Comparison of ENCODE assay signal across 8 mouse cellular contexts in genomic region chr2:29889066-29889944, GRCm38 (mm10). TPM values are rescaled to one million over a fixed set of nuclear protein-coding genes. Genes with fewer than 3 reads are reported as not detected.
DNase-seq lines count a peak whose midpoint lies in the region; ATAC-seq and TF ChIP-seq lines count a peak whose summit lies in the region.

Odf2 (plus strand) TSS chr2:29889221.

- TF ChIP-seq POLR2A in olfactory bulb, adult 2 months (IDR thresholded peaks at IDR 0.05; ENCODE audit: insufficient read depth, low read depth, low read length), result peak; percentile 1; the same call in 1 of the 2 replicates
- TF ChIP-seq POLR2A in thymus, adult 2 months (IDR thresholded peaks at IDR 0.05; ENCODE audit: control insufficient read depth, extremely low read depth, insufficient read depth, low read length, poor library complexity), result no peak; the same call in 1 of the 2 replicates

- peaks cover 35% of the 10 kb centered on the region for H3K4me1 ChIP-seq in G1E (ENCODE audit: insufficient read depth, low read depth, low read length)
- H3K4me1 ChIP-seq in forebrain, embryonic 16.5 days (replicated peaks; ENCODE audit: control insufficient read depth, insufficient read depth, low read length), result peaks cover 16% of the 10 kb centered on the region
- H3K4me1 ChIP-seq in lung, embryonic 14.5 days (ENCODE audit: insufficient read depth), result peaks cover 7% of the 10 kb centered on the region; the same call in 1 of the 2 replicates
- H3K4me1 ChIP-seq in olfactory bulb, adult 2 months (ENCODE audit: control insufficient read depth, insufficient read depth, low read length), result peaks cover 20% of the 10 kb centered on the region
- peaks cover 15% of the 10 kb centered on the region for H3K4me1 ChIP-seq in thymus, adult 2 months (replicated peaks; ENCODE audit: control insufficient read depth, insufficient read depth, low read length)

- peaks cover 36% of the 10 kb centered on the region for H3K36me3 ChIP-seq in G1E (replicated peaks)
- H3K36me3 ChIP-seq in forebrain, embryonic 16.5 days (ENCODE audit: control insufficient read depth, insufficient read depth), result peaks cover 12% of the 10 kb centered on the region
- peaks cover 29% of the 10 kb centered on the region for H3K36me3 ChIP-seq in lung, embryonic 14.5 days (ENCODE audit: insufficient read depth)
- peaks cover 12% of the 10 kb centered on the region for H3K36me3 ChIP-seq in thymus, adult 2 months (ENCODE audit: control insufficient read depth, insufficient read depth, low read length)

- peak; percentile 100 for DNase-seq in G1E (ENCODE audit: low spot score)
- peak; percentile 100 for DNase-seq in cerebellum, adult 18-20 months
- peak; percentile 100 for DNase-seq in heart, postnatal 36 days
- DNase-seq in layer of hippocampus, adult 2 months (ENCODE audit: low spot score in 2 of 2), result peak; percentile 100
- peak; percentile 100 for DNase-seq in lung, embryonic 14.5 days
- DNase-seq in thymus, adult 2 months, result peak; percentile 100

- WGBS in forebrain, embryonic 16.5 days, result under 1% methylated on average over 67 of the region's 70 CpGs
- under 1% methylated on average over 70 of the region's 70 CpGs for WGBS in lung, embryonic 14.5 days
- WGBS in olfactory bulb, adult 2 months, result under 1% methylated on average over 70 of the region's 70 CpGs
- under 1% methylated on average over 70 of the region's 70 CpGs for WGBS in thymus, adult 2 months

- H3K9ac ChIP-seq in forebrain, embryonic 16.5 days (replicated peaks; ENCODE audit: low read depth, low read length), result peak within 1 kb of the TSS; percentile 89
- H3K9ac ChIP-seq in lung, embryonic 14.5 days, result peak within 1 kb of the TSS; percentile 94

- H3K27ac ChIP-seq in forebrain, embryonic 16.5 days (ENCODE audit: low read length), result peak within 1 kb of the TSS; percentile 82
- H3K27ac ChIP-seq in layer of hippocampus, adult 2 months, result peak within 1 kb of the TSS; percentile 92
- H3K27ac ChIP-seq in lung, embryonic 14.5 days (ENCODE audit: low read depth), result peak within 1 kb of the TSS; percentile 91
- H3K27ac ChIP-seq in olfactory bulb, adult 2 months (ENCODE audit: insufficient read depth, low read depth, low read length), result peak within 1 kb of the TSS; percentile 79
- H3K27ac ChIP-seq in thymus, adult 2 months (ENCODE audit: control insufficient read depth, insufficient read depth, low read length), result no peak within 1 kb of the TSS

- H3K4me3 ChIP-seq in G1E (ENCODE audit: low read depth, low read length), result peak within 1 kb of the TSS; percentile 98
- H3K4me3 ChIP-seq in forebrain, embryonic 16.5 days (replicated peaks; ENCODE audit: low read length), result peak within 1 kb of the TSS; percentile 100
- H3K4me3 ChIP-seq in layer of hippocampus, adult 2 months, result peak within 1 kb of the TSS; percentile 82
- H3K4me3 ChIP-seq in lung, embryonic 14.5 days (ENCODE audit: low read depth, low read length), result peak within 1 kb of the TSS; percentile 100
- peak within 1 kb of the TSS; percentile 76 for H3K4me3 ChIP-seq in olfactory bulb, adult 2 months (ENCODE audit: insufficient read depth, low read depth, low read length)
- H3K4me3 ChIP-seq in thymus, adult 2 months (ENCODE audit: control insufficient read depth, insufficient read depth, low read length), result peak within 1 kb of the TSS; percentile 71

- ATAC-seq in G1E (ENCODE audit: extremely low read depth, insufficient number of reproducible peaks, low FRiP score, poor library complexity, severe bottlenecking), result peak; percentile 65
- peak; percentile 89 for ATAC-seq in forebrain, embryonic 16.5 days
- ATAC-seq in lung, embryonic 14.5 days (ENCODE audit: insufficient read depth), result peak; percentile 83

- H3K4me2 ChIP-seq in forebrain, embryonic 16.5 days (ENCODE audit: low read length), result peak within 1 kb of the TSS; percentile 86
- H3K4me2 ChIP-seq in lung, embryonic 14.5 days, result peak within 1 kb of the TSS; percentile 95

- H3K9me3 ChIP-seq in G1E (replicated peaks), result 0 out of 2 replicates have a peak, but pooled peaks cover 2% of the 10 kb centered on the region
- H3K9me3 ChIP-seq in forebrain, embryonic 16.5 days (ENCODE audit: control insufficient read depth, low read length), result no peaks in the 10 kb centered on the region
- H3K9me3 ChIP-seq in lung, embryonic 14.5 days (ENCODE audit: low read depth, low read length), result no peaks in the 10 kb centered on the region

- TF ChIP-seq CTCF in G1E (IDR thresholded peaks at IDR 0.05; ENCODE audit: low read depth, low read length), result no peak
- no peak for TF ChIP-seq CTCF in layer of hippocampus, adult 2 months (conservative IDR thresholded peaks at IDR 0.05)
- no peak for TF ChIP-seq CTCF in lung, embryonic 14.5 days (IDR thresholded peaks at IDR 0.05; ENCODE audit: low read depth)
- TF ChIP-seq CTCF in olfactory bulb, adult 2 months (IDR thresholded peaks at IDR 0.05; ENCODE audit: insufficient read depth, low read depth, low read length), result no peak
- no peak; the same call in 1 of the 2 replicates for TF ChIP-seq CTCF in thymus, adult 2 months (IDR thresholded peaks at IDR 0.05; ENCODE audit: borderline replicate concordance, control insufficient read depth, extremely low read depth, insufficient read depth, low read length, poor library complexity)

- intact Hi-C loops in heart, postnatal 36 days (cut with DNase I), result no loop called here

- H3K27me3 ChIP-seq in G1E (ENCODE audit: insufficient read depth, low read length), result peaks cover 12% of the 10 kb centered on the region
- no peaks in the 10 kb centered on the region for H3K27me3 ChIP-seq in forebrain, embryonic 16.5 days (replicated peaks; ENCODE audit: control insufficient read depth, insufficient read depth, low read length)
- no peaks in the 10 kb centered on the region for H3K27me3 ChIP-seq in lung, embryonic 14.5 days (ENCODE audit: insufficient read depth, low read length)
- no peaks in the 10 kb centered on the region for H3K27me3 ChIP-seq in thymus, adult 2 months (ENCODE audit: control insufficient read depth, insufficient read depth, low read length)

RNA-seq across cellular contexts. Expression of gene Odf2, which starts in this region (rescaled TPM):
- total RNA-seq in G1E (2014; fragmentation: Nextera tagmentation) (72.5 and 158 TPM in 2 replicates), G1E (2017) (64.6 and 70.9 TPM in 2 replicates)
- polyA plus RNA-seq in G1E (2012), result 16.0 and 24.1 TPM in 2 replicates
- polyA plus RNA-seq in forebrain, embryonic 16.5 days (2015; fragmentation: Nextera tagmentation; extraction: Ambion mirVana), result 61.4 and 73.7 TPM in 2 replicates
- 10 to 100 TPM; 24.0 to 29.7 TPM for total RNA-seq in heart, postnatal 36 days (2021)
- 100 to 1,000 TPM; 113 to 127 TPM for total RNA-seq in layer of hippocampus, adult 2 months (2021)
- 64.2 and 73.1 TPM in 2 replicates for polyA plus RNA-seq in lung, embryonic 14.5 days (2014; fragmentation: Nextera tagmentation; extraction: Ambion mirVana)
- polyA plus RNA-seq in olfactory bulb, adult 2 months (2012; ENCODE audit: insufficient read depth, insufficient read length, low replicate concordance, missing spikeins), result 472 TPM in 1 of 2 replicates, not detected in the other
- polyA plus RNA-seq in thymus, adult 2 months (2012; rRNA removed), result 60.7 and 70.7 TPM in 2 replicates
